Mouse (Mus musculus) layer of hippocampus, adult 8-10 months (tissue): ENCODE results near the gene Sct. TPM values are rescaled to one million over a fixed set of nuclear protein-coding genes. Genes with fewer than 3 reads are reported as not detected.

Source experiments
- DNase-seq, 2 experiments: peaks; one replicate each; pipeline ENCODE4 v3.0.0; 2022; ENCODE audit warnings: low spot score in 2 of 2
- total RNA-seq, 4 experiments: library from RNA; stranded (reverse); gene quantifications; 2 replicates each; pipeline ENCODE4 v1.2.4; 2022

Gene Sct
- total RNA-seq, result not detected

DNA sequence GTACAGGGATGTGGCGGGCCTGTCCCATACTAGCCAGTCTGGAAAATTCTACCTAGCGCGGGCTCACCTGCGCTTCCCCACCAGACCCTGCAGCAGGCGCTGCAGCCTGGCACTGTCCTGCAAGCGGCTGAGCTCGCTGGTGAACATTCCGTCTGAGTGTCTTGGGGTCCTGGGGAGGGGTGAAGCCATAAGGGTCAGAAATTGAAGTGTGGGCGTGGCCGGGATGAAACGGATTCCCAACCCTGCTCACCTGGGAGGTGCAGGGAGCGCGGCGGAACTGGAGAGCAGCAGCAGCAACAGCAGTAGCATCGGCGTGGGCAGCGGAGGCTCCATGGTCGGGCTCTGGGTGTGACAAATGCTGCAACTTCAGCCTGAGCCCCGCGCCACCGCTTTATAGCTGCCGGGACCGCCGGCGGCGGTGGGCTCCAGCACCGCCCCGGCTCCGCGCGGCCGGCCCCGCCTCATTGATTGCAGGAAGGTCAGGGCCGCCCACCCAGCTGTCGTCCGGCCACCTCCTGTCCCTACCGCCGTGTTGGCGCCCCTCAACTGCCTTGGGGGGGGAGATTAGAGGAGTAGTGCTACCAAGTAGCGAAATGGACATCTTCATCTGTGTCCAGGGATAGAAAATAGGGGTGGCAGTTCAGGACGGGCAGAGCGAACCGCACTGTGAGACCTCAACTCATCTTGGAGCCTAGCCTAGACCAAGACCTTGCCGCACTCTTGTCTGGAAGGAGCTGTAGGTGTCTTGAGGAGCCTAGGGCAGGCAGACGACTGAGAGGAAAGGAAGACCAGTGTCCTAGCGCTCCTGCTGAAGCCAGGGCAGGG, at the start of gene Sct:
Gene Sct (minus strand): TSS at position 368 of the 825 bp plus-strand sequence.
- DNase-seq, result no peak

DNA sequence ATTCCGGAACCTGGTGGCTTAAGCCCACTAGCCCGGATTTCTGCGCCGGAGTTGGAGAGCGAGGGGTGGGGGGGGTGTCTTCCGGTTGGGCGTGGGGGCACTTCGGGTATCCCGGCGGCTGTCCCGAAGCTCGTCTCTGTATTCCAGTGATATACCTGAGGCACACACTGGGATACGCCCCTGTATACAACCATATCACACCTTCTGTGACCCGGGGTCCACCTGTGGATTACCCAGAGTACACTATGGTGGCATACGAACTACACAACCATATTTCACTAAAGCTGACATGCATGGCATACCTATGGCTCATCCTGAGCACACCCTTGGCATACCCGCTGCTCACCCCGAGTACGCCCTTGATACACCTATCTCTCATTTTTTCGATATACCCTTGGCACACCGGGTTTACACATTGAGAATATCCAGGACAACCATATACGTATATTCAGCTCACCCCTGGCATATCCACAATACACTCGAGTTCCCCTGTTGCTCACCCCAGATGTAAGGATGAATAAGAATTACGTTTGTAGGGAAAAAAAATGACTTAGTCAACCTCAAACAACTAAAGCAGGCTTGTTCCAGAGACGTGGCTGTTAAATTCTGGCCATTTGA, 49.5 kb upstream of the Sct start:
- no peak for DNase-seq

DNA sequence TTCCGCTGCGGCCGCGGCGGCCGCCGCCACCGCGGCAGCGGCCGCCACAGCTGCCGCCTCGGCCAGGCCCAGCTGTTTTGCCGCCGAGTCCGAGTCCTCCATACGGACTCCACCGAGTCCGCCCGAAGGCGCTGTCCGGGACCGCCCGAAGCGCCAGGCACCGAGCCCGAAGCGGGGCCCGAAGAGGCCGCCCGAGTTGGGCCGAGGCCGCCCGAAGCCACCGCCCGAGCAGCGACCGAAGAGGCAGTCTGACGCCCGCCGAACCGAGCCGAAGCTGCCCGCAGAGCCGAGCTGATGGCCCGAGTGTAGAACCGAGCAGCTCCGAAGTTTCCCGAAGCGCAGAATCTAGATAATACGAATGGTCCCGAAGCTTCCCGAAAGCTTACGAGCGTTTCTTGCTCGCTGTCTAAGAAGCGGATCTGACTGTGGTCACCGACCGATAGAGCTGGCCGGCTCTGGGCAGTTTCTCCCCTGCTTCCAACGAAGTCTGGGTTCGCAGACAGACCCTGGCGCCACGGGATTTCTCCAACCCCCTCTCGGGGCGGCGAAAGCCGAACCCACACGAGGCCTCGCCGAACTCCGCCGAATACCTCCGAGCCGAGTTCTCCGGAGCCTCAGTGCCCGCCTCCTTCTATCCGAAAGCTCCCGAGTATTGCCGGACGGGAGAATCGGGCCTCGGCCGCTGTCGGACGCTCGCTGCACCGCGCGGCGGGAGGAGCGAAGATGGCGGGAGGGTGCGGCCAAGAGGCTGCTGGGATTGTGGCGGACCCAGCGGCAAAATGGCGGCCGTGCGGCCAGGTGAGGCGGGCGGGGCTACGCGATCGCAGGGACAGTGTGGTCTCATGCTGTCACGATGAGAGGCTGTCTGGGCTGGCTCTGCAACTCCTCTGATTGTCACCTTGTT, 48.8 kb upstream of the Sct start, which contains the start of the genes Deaf1 and Tmem80:
Gene Deaf1 (minus strand): TSS at position 222 of the 904 bp plus-strand sequence.
Gene Tmem80 (plus strand): TSS at position 271 of the 904 bp plus-strand sequence.
- peak; percentile 99 to 100 for DNase-seq

DNA sequence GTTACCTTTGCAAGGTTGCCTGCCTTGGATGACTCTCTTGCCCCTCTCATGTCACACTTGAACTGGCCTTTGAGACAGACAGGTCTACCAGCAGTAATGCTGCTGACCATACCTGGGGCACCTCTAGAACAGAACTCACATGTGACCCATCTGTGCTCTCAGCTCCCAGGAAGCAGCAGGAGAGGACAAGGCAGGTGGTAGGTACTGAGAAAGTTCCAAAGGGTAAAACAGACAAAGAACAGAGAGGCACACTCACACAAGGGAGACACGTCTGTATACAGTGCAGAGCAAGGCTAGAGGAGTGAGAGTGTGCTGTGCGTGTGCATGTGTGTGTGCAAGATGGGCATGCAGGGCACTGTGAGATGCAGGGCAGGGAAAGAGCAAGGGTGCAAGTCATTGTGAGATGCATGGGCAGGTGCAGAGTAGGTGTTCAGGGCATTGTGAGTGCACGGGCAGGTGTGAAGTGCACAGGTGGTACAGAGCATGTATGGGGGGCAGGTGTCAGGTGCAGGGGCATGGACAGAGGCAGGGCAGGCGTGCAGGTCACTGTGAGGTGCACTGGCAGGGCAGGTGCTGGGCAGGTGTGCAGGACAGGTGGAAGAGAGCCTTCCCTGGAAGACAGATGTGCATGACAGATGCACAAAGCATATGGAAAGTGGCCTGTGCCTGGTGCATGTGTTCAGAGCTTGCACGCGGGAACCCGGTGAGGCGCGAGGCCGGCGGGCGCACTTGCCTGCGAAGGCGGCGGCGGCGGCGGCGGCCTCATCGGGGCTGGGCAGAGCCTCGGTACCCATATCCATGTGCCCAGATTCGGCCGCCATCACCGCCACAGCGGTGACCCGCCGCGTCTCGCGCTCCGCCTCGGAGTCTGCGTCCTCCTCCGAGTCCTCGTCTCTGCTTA, 47.9 kb upstream of the Sct start:
- DNase-seq, result peak in 1 of 2 experiments; percentile 39

DNA sequence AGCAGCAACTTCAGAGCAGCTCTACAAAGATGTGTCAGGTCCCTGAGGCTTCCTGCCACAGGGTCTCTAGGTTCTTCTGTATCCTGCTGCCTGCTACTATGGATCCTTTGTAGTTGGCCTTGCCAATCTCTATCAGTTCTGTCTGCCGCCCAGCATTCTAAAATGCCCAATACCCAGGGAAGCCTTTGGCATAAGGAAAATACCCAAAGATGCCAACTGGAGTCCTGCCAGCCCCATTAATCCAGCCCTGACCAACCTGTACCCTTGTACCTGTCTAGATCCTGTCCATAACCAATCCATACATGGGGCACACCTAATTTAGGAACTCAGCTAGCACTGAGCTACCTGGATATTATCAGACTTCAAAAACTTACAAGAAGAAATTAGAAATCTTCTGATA, 45.8 kb upstream of the Sct start:
- no peak for DNase-seq

DNA sequence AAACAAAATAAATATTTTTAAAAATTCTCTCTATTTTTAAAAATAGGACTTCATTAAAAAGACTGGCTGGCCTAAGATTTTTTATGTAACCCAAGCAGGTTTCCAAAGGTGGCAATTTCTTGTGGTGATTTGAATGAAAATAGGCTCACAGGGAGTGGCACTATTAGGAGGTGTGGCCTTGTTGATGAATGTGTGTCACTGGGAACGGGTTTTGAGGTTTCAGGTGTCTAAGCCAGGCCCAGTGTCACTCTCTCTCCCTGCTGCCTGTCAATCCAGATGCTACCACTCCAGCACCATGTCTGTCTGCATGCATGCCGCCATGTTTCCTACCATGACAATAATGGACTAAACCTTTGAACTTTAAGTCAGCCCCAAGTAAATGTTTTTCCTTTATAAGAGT, 40.5 kb upstream of the Sct start:
- DNase-seq, result no peak

DNA sequence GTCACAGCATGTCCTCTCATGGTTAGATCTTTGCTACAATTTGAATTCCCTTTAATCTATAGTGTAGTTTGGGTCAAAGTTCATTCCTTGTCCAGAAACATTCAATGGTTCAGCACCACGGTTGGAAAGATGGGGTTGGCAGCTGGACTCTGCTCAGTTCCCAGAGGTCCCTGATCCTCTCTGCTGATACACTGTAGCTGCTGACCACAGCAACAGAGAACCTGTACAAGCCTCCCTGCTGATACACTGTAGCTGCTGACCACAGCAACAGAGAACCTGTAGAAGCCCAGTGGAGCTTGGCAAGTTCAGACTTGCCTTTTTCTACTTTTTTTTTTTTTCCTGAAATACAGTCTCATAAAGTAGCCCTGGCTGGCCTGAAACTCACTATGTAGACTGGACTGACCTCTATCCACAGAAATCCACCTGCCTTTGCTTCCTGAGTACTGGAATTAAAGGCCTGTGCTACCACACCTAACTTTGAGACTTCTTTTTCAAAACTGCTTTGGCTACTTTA, 38.7 kb upstream of the Sct start:
- DNase-seq, result no peak

DNA sequence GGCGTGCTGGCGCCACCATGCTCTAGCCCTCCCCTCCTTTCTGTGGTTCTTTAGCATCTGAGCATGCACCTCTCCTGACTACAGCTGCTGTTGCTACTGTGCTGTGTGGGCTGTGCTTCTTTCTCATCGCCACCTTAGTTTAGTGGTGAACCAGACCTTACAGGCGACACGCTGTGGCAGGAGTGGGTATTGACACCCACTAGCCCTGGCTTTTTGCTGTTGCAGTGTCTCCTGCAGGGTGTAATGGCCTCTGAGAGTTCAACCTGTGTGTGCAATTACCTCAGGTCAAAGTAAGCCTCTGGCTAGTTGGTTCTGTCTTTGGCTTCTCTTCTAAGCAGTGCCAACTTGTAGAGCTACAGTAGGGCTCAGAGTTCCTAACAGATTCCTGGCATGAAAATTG, 37.0 kb upstream of the Sct start:
- DNase-seq, result no peak

DNA sequence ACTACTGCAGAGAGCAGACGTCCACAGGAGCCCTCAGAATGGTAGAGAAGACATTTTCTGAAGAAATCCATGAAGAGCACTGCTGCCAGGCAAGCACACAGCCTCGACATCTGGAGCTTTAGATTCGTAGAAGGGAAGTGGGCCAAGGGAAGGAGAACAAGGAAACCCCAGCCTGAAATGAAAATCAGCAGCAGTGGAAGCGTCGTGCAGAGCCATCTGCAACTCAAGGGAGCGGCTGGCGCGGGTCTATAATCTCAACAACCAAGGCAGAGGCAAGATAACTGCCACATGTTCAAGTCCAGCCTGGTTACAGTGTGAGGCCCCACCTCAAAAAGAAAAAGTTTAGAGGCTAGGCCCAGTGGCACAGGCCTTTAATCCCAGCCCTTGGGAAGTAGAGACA, 36.1 kb upstream of the Sct start:
- DNase-seq, result no peak

DNA sequence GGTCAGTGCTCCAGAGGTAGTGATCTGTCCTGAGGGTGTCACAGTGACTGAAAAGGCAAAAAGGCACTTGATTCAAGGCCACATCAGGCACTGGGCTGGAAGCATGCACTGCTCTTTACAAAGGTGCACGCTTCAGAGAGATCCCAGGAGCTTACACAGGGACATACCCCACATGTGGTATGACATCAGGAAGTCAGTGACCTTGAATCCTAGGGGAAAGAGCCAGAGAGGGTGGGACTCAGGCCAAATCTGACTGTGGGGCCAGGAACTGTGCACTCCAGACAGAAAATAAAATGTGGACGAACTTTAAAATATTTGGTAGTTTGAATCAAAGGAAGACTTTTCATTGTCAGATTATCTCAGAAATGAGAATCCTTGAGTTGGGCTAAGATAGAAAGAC, 35.5 kb upstream of the Sct start:
- DNase-seq, result no peak

DNA sequence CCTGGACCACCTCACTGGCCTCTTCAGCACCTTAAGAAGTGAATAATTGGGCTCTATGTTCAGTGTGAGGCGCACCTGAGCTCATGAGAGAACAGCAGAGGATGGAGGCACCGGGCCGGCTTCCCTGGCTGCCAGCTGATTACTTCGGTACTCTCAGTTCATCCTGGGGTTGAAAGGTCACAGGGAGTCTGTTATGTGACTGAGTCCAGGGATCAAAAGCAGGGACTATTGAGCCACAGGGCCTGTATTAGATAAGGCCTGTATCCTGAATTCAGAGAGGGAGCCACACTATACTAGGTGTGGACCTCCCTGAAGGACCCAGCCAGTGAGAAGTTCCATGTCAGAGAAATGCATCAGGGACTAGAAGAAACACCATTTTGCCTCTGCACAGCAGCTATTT, 25.6 kb upstream of the Sct start:
- no peak for DNase-seq

DNA sequence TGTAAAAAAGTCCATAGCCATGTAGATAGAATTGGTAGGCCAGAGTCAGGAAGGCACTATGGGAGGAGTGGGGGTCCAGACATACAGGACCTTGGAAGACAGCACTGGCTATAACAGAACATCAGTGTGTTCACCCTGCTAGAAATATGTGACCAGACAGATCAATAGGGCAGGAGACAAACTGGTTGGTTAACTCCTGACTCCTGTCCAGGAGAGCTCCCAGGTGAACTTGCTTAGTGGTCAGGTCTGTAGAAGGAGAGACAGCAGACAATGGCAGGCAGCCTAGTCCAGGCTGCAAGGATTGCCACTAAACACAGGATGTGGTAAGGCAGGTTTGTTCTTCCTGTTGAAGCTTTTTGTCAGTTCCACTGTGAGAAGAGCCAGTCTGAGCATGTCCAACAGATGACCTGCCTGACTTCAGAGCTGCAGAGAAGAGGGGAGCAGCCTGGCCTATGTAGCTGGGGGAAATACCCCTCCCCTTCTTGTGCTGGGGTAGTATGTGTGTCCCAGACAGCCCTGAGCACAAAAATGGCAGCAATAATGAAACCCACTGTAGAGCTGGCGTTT, 23.9 kb upstream of the Sct start:
- DNase-seq, result no peak

DNA sequence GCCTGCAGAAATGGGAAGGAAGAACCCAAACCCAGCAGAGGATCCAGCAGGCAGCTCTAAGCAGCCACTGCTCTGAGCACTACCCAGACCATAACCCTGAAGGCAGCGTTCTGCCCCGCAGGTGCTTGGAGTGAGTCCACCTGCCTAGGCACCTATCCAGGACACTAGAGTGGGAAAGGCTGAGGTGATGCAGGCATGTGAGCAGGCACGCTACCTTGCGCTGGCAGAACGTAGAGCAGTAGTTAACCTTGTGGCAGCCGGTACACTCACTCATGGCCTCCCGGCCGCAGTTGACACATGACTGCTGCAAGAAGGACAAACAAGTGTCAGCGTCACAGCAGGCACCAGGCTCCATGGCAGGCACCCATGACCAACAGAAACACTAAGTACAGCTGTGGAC, 22.5 kb upstream of the Sct start:
- no peak for DNase-seq

DNA sequence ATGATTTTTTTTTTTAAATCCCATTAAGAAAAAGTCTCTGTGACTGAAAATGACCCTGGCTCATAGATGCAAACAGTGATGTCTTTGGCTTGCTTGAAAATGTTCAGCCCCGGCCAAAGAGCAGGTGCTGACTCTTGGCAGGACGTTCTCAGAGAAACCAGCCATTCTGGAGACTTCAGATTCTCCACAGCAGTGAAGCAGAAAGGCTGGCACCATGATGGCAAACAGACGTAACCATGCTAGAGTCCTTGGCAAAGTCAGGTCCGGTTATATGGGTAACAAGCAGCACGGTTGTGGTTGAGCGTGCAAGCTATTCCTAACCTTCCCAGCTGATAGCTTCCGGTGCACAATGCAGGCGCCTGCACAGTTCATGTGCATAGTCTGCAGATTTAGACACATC, 20.2 kb upstream of the Sct start:
- DNase-seq, result no peak

DNA sequence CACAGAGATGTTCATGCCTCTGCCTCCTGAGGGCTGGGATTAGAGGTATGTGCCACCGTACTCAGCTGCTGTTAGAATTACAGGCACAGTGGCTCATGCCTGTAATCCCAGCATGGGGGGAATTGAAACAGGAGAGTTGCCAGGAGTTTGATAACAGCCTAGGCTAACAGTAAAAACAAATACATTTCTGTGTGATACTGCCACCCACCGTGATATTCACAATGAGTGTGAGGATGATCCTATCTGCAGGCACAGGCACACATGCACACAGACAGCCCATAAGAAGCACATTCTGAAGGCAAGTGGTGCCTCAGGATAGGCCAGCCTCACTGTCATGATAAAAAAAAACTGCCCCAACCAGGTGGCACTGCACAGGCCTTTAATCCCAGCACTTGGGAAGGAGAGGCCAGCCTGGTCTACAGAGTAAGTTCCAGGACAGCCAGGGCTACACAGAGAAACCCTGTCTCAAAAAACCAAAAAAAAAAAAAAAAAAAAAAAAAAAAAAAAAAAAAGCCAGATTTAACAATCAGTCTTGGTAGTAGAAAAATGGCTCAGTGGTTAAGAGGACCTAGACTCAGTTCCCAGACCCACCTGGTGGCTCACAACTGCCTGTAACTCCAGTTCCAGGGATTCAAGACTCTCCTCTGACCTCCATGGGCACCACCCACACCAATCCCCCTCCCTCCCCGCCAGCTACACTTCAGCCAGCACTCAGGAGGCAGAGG, 19.2 kb upstream of the Sct start:
- no peak for DNase-seq

DNA sequence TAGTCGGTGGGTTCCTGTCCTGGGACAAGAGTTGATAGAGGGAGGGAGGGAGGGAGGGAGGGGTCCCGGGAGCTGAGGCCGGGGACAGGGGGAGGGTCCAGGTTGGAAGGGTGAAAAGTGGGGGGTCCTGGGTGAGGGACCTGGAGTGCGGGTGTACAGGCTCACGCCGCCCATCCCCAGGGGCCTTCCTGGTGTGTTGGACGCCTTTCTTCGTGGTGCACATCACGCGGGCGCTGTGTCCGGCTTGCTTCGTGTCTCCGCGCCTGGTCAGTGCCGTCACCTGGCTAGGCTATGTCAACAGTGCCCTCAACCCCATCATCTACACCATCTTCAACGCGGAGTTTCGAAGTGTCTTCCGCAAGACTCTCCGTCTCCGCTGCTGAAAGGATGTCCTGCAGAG, 15.5 kb upstream of the Sct start:
- DNase-seq, result no peak

DNA sequence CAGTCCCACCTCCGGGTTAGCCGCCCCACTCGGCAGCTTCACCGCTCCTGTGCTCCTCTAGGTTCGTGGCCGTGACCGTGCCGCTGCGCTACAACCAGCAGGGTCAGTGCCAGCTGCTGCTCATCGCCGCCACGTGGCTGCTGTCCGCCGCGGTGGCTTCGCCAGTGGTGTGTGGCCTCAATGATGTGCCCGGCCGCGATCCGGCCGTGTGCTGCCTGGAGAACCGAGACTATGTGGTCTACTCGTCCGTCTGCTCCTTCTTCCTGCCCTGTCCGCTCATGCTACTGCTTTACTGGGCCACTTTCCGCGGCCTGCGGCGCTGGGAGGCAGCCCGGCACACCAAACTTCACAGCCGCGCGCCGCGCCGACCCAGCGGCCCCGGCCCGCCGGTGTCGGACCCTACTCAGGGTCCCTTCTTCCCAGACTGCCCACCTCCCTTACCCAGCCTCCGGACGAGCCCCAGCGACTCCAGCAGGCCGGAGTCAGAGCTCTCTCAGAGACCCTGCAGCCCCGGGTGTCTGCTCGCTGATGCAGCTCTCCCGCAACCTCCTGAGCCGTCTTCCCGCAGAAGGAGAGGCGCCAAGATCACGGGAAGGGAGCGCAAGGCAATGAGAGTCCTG, 15.0 kb upstream of the Sct start:
- DNase-seq, result no peak

DNA sequence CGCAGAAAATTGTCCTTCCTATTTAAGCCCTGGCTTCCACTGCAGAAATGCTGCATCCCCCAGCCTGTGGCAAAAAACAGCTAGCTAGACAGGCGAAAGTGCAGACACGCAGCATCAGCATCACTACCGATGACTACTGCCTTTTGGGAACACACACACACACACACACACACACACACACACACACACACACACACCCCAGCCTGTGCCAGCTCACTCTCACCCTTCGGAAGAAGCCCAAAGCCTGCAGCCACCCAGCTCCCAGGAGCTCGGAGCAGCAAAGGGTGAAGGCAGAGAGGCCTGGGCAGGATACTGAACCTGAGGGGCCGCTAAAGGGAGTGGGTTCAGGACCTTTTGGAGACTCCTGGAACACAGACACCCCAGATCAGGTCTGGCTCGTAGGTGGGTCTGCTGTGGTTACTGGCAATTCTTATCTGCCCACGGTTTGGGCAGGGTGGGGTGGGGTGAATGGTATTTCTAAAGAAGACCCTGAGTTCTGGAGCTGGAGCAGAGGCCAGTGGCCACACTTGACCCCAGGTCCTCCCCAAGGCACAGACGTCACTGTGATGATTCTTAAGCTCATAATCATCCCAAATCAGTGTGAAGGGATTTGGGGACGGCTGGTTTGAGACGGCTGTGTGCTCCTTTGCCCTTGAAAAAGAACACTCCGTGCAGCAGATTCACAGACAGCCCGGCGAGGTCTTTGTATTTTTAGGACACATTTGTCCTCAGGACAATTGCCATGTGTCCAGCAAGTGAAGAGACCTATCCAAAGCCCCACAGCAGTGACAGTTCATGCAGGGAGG, 13.9 kb upstream of the Sct start:
- DNase-seq, result no peak
